Mouse (Mus musculus): Measurements from ENCODE around the gene Cx3cr1.
A peak's percentile ranks its signal among the peaks of the same experiment; 100 is the strongest.

DNA sequence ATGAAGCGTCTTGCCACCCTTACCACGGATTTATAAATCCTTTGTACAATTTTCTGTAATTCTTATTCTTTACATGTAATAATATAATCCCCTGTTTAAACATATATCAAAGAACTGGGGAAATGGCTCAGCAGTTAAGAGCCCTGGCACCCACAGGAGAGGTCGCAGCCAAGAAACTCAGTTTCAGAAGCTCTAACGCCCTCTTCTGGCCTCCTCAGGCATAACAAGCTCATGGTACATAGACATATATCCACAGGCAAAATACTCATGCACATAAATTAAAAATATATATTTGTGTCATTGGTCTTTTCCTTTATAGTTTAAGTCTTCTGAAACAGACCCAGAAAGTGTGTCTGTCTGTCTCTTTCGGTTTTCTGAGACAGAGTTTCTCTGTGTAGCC is 95.1 kb downstream of the Cx3cr1 start:
- no peak for TF ChIP-seq POLR2A (IDR thresholded peaks at IDR 0.05; ENCODE audit: borderline replicate concordance, extremely low read depth, insufficient read depth, insufficient read length, poor library complexity, severe bottlenecking)
- TF ChIP-seq CTCF (IDR thresholded peaks at IDR 0.05; ENCODE audit: borderline replicate concordance, extremely low read depth, insufficient read depth, insufficient read length) = peak; percentile 3; the same call in 1 of the 2 replicates

Data from brain, embryonic 14.5 days (tissue).